Mouse (Mus musculus): Measurements from ENCODE around the gene Zfp142. TPM values are rescaled to one million over a fixed set of nuclear protein-coding genes. Genes with fewer than 3 reads are reported as not detected.

Zfp142 gene
- polyA plus RNA-seq, 1 experiment, result 7.9 TPM

DNA sequence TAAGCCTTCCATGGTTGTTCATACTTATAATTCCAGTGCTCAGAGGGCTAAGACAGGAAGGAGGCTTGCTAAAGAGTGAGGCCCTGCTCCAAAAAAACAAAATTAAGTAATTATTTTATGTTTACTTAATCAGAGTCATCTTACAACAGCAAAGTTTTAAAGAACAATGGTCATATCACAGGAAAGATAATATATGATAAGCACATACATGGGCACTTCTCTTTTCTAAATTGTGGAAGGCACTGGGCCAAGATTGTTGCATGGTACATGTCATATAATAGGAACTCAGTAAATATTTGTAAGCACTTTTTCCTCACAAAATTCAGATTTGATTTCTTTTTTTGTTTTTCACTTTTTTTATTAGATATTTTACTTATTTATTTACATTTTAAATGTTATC lies 68.2 kb downstream of the Zfp142 start:
- Histone ChIP-seq H3K4me1 (ENCODE audit: control insufficient read depth, insufficient read depth, low read length) (no peaks in the 10 kb centered on the region), H3K27me3 (ENCODE audit: control insufficient read depth, insufficient read depth, low read length) (no peaks in the 10 kb centered on the region), H3K36me3 (ENCODE audit: control insufficient read depth, insufficient read depth, low read length) (peaks cover 1% of the 10 kb centered on the region), H3K27ac (ENCODE audit: control insufficient read depth, insufficient read depth, low read depth, low read length) (no peak overlapping the region), H3K4me3 (ENCODE audit: control insufficient read depth, low read depth, low read length) (no peak overlapping the region)
- no peak for TF ChIP-seq POLR2A (IDR thresholded peaks at IDR 0.05; ENCODE audit: control insufficient read depth, low read depth, low read length)
- TF ChIP-seq CTCF (IDR thresholded peaks at IDR 0.05; ENCODE audit: control insufficient read depth, insufficient read depth, insufficient replicate concordance, low read depth, low read length), result no peak

Other genes starting within 250 kb of the Zfp142 start
- 22.0 and 25.9 TPM in 2 replicates for gene Catip, start 226.1 kb downstream of the Zfp142 start, polyA plus RNA-seq (2012; rRNA removed)
- gene Slc11a1, start 213.1 kb downstream of the Zfp142 start, polyA plus RNA-seq (2012; rRNA removed), result 3.0 and 3.1 TPM in 2 replicates
- 12.1 and 13.6 TPM in 2 replicates for gene Ctdsp1, start 196.7 kb downstream of the Zfp142 start, polyA plus RNA-seq (2012; rRNA removed)
- gene Vil1, start 178.9 kb downstream of the Zfp142 start, polyA plus RNA-seq (2012; rRNA removed), result 0.09 and 0.22 TPM in 2 replicates
- gene Cnot9, start 82.2 kb downstream of the Zfp142 start, polyA plus RNA-seq (2012; rRNA removed), result 22.4 and 26.6 TPM in 2 replicates
- gene Plcd4, start 45.4 kb downstream of the Zfp142 start, polyA plus RNA-seq (2012; rRNA removed), result 69.7 and 84.0 TPM in 2 replicates
- gene Usp37, start 44.0 kb downstream of the Zfp142 start, polyA plus RNA-seq (2012; rRNA removed), result 23.7 and 23.8 TPM in 2 replicates
- 4.5 and 5.2 TPM in 2 replicates for gene Bcs1l, start within 50 bp of the Zfp142 start, polyA plus RNA-seq (2012; rRNA removed)
- gene Rnf25, start 13.2 kb upstream of the Zfp142 start, polyA plus RNA-seq (2012; rRNA removed), result 175 and 194 TPM in 2 replicates
- 177 and 209 TPM in 2 replicates for gene Stk36, start 13.2 kb upstream of the Zfp142 start, polyA plus RNA-seq (2012; rRNA removed)
- 67.6 and 77.9 TPM in 2 replicates for gene Ttll4, start 73.5 kb upstream of the Zfp142 start, polyA plus RNA-seq (2012; rRNA removed)
- 6.3 and 9.0 TPM in 2 replicates for gene Cyp27a1, start 125.3 kb upstream of the Zfp142 start, polyA plus RNA-seq (2012; rRNA removed)
- 0.44 and 0.53 TPM in 2 replicates for gene Prkag3, start 161.0 kb upstream of the Zfp142 start, polyA plus RNA-seq (2012; rRNA removed)
- 11.2 and 13.4 TPM in 2 replicates for gene Wnt6, start 183.6 kb upstream of the Zfp142 start, polyA plus RNA-seq (2012; rRNA removed)
- 0.16 and 0.23 TPM in 2 replicates for gene Wnt10a, start 203.3 kb upstream of the Zfp142 start, polyA plus RNA-seq (2012; rRNA removed)